Mouse (Mus musculus): ENCODE measurements around the gene Vkorc1. TPM values are rescaled to one million over a fixed set of nuclear protein-coding genes. Genes with fewer than 3 reads are reported as not detected.
"Not testable (repeated sequence)": the region's sequence is repeated elsewhere in the genome, so short reads cannot be mapped to it uniquely, and the experiment has no call there.

Gene Vkorc1
- polyA plus RNA-seq, 2 experiments: 242 to 256 TPM

DNA sequence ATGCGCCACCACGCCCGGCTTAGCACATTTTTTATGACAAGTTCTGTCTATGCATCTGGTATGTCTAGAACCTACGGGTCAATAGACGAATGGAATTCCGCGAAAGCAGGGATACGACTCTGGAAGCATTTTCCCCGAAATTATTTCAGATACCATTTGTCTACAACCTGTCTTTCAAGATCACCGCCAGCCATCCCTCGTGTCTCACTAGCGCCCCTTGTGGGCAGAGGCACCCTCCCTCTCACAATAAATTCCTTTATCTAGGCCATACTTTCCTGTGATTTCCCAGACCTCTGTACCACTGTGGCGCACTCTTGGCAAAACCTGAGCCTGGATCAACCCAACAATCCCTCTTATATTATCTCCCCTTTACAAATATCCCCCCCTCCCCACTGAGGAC is 967 bp upstream of the Vkorc1 start:
- Histone ChIP-seq H3K27ac (replicated peaks; ENCODE audit: low read depth, low read length) (no peak overlapping the region), H3K9me3 (ENCODE audit: control insufficient read depth, low read length) (no peaks in the 10 kb centered on the region), H3K27me3 (ENCODE audit: control insufficient read depth, insufficient read depth, low read length) (no peaks in the 10 kb centered on the region), H3K4me3 (replicated peaks; ENCODE audit: low read length) (no peak overlapping the region), H3K9ac (ENCODE audit: low read depth, low read length, severe bottlenecking) (no peak overlapping the region), H3K4me2 (replicated peaks; ENCODE audit: low read depth, low read length, severe bottlenecking) (no peak overlapping the region), H3K4me1 (ENCODE audit: control insufficient read depth, insufficient read depth, low read length) (peaks cover 4% of the 10 kb centered on the region), H3K36me3 (ENCODE audit: control insufficient read depth, insufficient read depth, low read length) (peaks cover 22% of the 10 kb centered on the region)
- ATAC-seq (ENCODE audit: low FRiP score, low read depth): no peak
- TF ChIP-seq POLR2A (IDR thresholded peaks at IDR 0.05; ENCODE audit: borderline replicate concordance, extremely low read depth, insufficient read depth, insufficient read length): no peak
- peak; percentile 24 for DNase-seq (ENCODE audit: low spot score)
- 61% methylated on average over 13 of the region's 13 CpGs for WGBS

DNA sequence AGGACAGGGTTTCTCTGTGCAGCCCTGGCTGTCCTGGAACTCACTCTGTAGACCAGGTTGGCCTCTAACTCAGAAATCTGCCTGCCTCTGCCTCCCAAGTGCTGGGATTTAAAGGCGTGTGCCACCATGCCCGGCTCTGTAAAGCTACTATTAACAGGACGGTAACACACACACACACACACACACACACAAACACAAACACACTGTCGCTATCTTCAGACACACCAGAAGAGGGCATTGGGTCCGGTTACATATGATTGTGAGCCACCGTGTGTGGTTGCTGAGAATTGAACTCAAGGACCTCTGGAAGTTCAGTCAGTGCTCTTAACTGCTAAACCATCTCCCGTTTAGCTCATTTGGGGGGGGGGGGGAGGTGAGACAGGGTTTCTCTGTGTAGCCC is 474 bp upstream of the Vkorc1 start:
- DNase-seq (ENCODE audit: low spot score); H3K27ac ChIP-seq (replicated peaks; ENCODE audit: low read depth, low read length); H3K4me1 ChIP-seq (ENCODE audit: control insufficient read depth, insufficient read depth, low read length); H3K27me3 ChIP-seq (ENCODE audit: control insufficient read depth, insufficient read depth, low read length); H3K9me3 ChIP-seq (ENCODE audit: control insufficient read depth, low read length); H3K9ac ChIP-seq (ENCODE audit: low read depth, low read length, severe bottlenecking): not testable (repeated sequence)
- ATAC-seq (ENCODE audit: low FRiP score, low read depth): peak; percentile 1; the same call in 1 of the 2 replicates
- 72% methylated on average over 7 of the region's 7 CpGs for WGBS
- peaks cover 25% of the 10 kb centered on the region for H3K36me3 ChIP-seq (ENCODE audit: control insufficient read depth, insufficient read depth, low read length)
- peak overlapping the region; percentile 50 for H3K4me3 ChIP-seq (replicated peaks; ENCODE audit: low read length)
- peak overlapping the region; percentile 63 for H3K4me2 ChIP-seq (replicated peaks; ENCODE audit: low read depth, low read length, severe bottlenecking)

DNA sequence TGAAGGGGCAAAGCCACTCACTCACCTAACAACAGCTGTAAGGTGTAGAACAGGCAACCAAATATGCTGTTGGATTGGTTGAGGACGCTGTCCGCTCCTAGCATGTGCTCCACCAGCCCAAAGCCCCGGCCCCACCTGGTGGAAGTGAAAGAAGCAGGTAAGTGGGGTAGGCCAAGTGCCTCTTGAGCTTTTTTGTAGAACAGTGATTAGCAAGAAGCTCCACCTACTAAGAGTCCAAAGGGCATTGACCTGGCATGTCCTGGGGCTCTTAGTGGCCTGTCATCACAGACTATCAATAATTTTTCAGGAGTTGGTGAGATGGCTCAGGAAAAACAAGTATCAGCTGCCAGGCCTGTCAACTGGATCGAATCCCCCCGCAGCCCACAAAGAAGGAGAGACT is 937 bp downstream of the Vkorc1 start:
- H3K9ac ChIP-seq (ENCODE audit: low read depth, low read length, severe bottlenecking): peak overlapping the region; percentile 58
- no peaks in the 10 kb centered on the region for H3K9me3 ChIP-seq (ENCODE audit: control insufficient read depth, low read length)
- no peak for DNase-seq (ENCODE audit: low spot score)
- H3K36me3 ChIP-seq (ENCODE audit: control insufficient read depth, insufficient read depth, low read length): peaks cover 30% of the 10 kb centered on the region
- WGBS: 68% methylated on average over 5 of the region's 5 CpGs
- 0 out of 2 replicates have a peak overlapping the region, but pooled peaks have one; percentile 53 for H3K27ac ChIP-seq (replicated peaks; ENCODE audit: low read depth, low read length)
- H3K27me3 ChIP-seq (ENCODE audit: control insufficient read depth, insufficient read depth, low read length): no peaks in the 10 kb centered on the region
- H3K4me1 ChIP-seq (ENCODE audit: control insufficient read depth, insufficient read depth, low read length): peaks cover 4% of the 10 kb centered on the region
- peak overlapping the region; percentile 50 for H3K4me3 ChIP-seq (replicated peaks; ENCODE audit: low read length)
- no peak for TF ChIP-seq POLR2A (IDR thresholded peaks at IDR 0.05; ENCODE audit: borderline replicate concordance, extremely low read depth, insufficient read depth, insufficient read length)
- no peak for ATAC-seq (ENCODE audit: low FRiP score, low read depth)
- H3K4me2 ChIP-seq (replicated peaks; ENCODE audit: low read depth, low read length, severe bottlenecking): peak overlapping the region; percentile 63

DNA sequence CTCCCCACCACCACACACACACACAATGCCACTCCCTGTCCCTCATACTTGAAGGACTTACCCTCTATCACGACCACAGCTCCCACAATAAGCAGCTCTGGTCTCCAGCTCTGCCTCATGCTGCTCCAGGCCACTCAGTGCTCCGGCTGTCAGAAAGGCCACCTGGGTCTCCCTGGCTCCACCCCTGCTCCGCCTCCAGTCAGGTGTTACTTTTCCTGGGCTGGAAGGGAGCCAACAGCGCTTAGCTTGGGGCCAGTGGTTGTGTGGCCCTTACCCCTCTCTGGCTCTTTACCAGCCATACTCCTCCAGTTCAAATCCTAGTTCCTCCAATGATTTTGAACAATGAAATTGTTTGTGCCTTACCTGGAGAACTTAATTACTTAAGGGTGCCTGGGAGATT is 4.6 kb downstream of the Vkorc1 start, which contains the start of gene Prss53:
Gene Prss53 (minus strand): TSS at position 173 of the 400 bp plus-strand sequence.
- Histone ChIP-seq H3K4me3 (replicated peaks; ENCODE audit: low read length) (no peak within 1 kb of the TSS), H3K4me1 (ENCODE audit: control insufficient read depth, insufficient read depth, low read length) (peaks cover 4% of the 10 kb centered on the region), H3K9ac (ENCODE audit: low read depth, low read length, severe bottlenecking) (no peak within 1 kb of the TSS), H3K27me3 (ENCODE audit: control insufficient read depth, insufficient read depth, low read length) (no peaks in the 10 kb centered on the region), H3K36me3 (ENCODE audit: control insufficient read depth, insufficient read depth, low read length) (peaks cover 66% of the 10 kb centered on the region), H3K9me3 (ENCODE audit: control insufficient read depth, low read length) (no peaks in the 10 kb centered on the region), H3K27ac (replicated peaks; ENCODE audit: low read depth, low read length) (no peak within 1 kb of the TSS), H3K4me2 (replicated peaks; ENCODE audit: low read depth, low read length, severe bottlenecking) (no peak within 1 kb of the TSS)
- DNase-seq (ENCODE audit: low spot score): no peak
- WGBS: 23% methylated on average over 4 of the region's 4 CpGs
- ATAC-seq (ENCODE audit: low FRiP score, low read depth): no peak
- TF ChIP-seq POLR2A (IDR thresholded peaks at IDR 0.05; ENCODE audit: borderline replicate concordance, extremely low read depth, insufficient read depth, insufficient read length): no peak

DNA sequence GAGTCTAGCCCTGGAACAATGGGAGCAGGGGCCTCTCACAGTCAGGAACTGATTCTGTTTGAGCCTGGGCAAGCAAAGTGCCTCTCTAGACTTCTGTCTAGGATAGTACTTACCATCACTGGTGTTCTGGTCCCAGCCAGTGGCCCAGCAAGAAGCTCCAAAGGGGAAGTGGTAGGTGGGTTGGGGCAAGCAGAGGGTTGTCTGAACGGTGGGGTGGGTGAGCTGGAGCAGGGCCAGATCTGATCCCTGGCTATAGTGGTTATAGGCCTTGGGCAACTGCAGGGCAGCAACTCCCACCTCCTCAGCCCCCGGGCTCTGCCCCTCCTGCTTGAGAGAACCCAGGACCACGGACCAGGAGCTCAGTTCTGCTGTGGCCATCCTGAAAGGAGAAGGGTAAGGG is 6.6 kb downstream of the Vkorc1 start:
- Histone ChIP-seq H3K9me3 (ENCODE audit: control insufficient read depth, low read length) (no peaks in the 10 kb centered on the region), H3K27me3 (ENCODE audit: control insufficient read depth, insufficient read depth, low read length) (no peaks in the 10 kb centered on the region), H3K4me2 (replicated peaks; ENCODE audit: low read depth, low read length, severe bottlenecking) (no peak overlapping the region), H3K36me3 (ENCODE audit: control insufficient read depth, insufficient read depth, low read length) (peaks cover 85% of the 10 kb centered on the region), H3K9ac (ENCODE audit: low read depth, low read length, severe bottlenecking) (no peak overlapping the region), H3K27ac (replicated peaks; ENCODE audit: low read depth, low read length) (no peak overlapping the region), H3K4me3 (replicated peaks; ENCODE audit: low read length) (no peak overlapping the region), H3K4me1 (ENCODE audit: control insufficient read depth, insufficient read depth, low read length) (no peaks in the 10 kb centered on the region)
- no peak for DNase-seq (ENCODE audit: low spot score)
- no peak for ATAC-seq (ENCODE audit: low FRiP score, low read depth)
- 77% methylated on average over 3 of the region's 3 CpGs for WGBS
- TF ChIP-seq POLR2A (IDR thresholded peaks at IDR 0.05; ENCODE audit: borderline replicate concordance, extremely low read depth, insufficient read depth, insufficient read length): no peak

DNA sequence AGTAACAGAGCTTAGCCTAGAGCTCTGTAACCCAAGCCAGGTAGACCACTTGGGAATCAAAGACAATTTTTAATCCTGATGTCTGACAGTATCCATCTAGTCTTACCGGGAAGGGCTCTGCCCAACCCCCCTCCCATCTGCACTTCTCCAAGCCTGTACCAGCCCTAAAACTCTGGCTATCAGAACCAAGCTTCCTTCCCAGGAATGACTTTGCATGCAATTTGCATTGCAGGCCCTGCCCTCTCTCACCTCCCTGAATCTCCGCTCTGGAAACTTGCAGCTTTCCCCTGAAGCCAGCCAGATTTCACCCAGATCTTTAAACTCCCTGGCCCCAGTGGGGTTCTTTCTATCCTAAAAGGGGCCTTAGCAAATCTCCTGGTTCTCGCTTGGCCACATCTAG is 7.6 kb downstream of the Vkorc1 start:
- no peak for TF ChIP-seq POLR2A (IDR thresholded peaks at IDR 0.05; ENCODE audit: borderline replicate concordance, extremely low read depth, insufficient read depth, insufficient read length)
- H3K9me3 ChIP-seq (ENCODE audit: control insufficient read depth, low read length): no peaks in the 10 kb centered on the region
- no peak overlapping the region for H3K9ac ChIP-seq (ENCODE audit: low read depth, low read length, severe bottlenecking)
- no peaks in the 10 kb centered on the region for H3K27me3 ChIP-seq (ENCODE audit: control insufficient read depth, insufficient read depth, low read length)
- no peaks in the 10 kb centered on the region for H3K4me1 ChIP-seq (ENCODE audit: control insufficient read depth, insufficient read depth, low read length)
- H3K27ac ChIP-seq (replicated peaks; ENCODE audit: low read depth, low read length): no peak overlapping the region
- H3K4me3 ChIP-seq (replicated peaks; ENCODE audit: low read length): no peak overlapping the region
- H3K4me2 ChIP-seq (replicated peaks; ENCODE audit: low read depth, low read length, severe bottlenecking): no peak overlapping the region
- 84% methylated on average over 3 of the region's 3 CpGs for WGBS
- DNase-seq (ENCODE audit: low spot score): no peak
- H3K36me3 ChIP-seq (ENCODE audit: control insufficient read depth, insufficient read depth, low read length): peaks cover 85% of the 10 kb centered on the region
- no peak for ATAC-seq (ENCODE audit: low FRiP score, low read depth)

Measured in limb, embryonic 14.5 days (tissue).